Mouse (Mus musculus) cortical plate, adult 2 months (tissue): Measurements from ENCODE around the gene Cenpf.

ENCODE experiments used
- CTCF ChIP-seq: fragments of 200-500 bp; IDR thresholded peaks from 2 replicates; pipeline ENCODE4 v1.5.1; 2011; ENCODE audit warnings: mild to moderate bottlenecking, control low read depth, low read length; ENCODE audit not compliant: insufficient read depth; ENCODE audit errors: extremely low read depth
- POLR2A ChIP-seq: fragments of 200-500 bp; IDR thresholded peaks from 2 replicates; pipeline ENCODE4 v1.6.1; 2011; ENCODE audit warnings: mild to moderate bottlenecking, low read length, control low read depth; ENCODE audit not compliant: insufficient read depth; ENCODE audit errors: extremely low read depth

DNA sequence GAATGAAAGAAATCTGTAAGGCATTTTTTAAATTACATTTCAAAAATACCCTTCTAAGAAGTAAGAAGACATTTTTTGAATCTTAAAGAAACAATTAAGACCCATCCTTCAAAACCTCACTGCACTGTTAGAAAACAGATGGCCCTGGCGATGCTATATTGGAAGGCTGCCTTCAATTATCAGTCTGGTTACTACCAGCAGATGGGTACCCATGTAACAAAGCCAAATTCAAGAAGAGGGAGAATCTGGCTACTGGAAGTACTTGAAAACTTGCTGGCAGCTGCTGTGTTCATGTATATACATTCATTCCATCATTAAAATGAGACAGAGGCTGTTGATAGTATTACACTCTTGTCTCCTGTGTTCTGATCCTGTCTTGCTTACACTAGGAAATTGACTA, 24.4 kb downstream of the Cenpf start:
- TF ChIP-seq CTCF (no peak), POLR2A (no peak)
